Comparison of ENCODE assay signal across 8 mouse cellular contexts in the genomic region with DNA sequence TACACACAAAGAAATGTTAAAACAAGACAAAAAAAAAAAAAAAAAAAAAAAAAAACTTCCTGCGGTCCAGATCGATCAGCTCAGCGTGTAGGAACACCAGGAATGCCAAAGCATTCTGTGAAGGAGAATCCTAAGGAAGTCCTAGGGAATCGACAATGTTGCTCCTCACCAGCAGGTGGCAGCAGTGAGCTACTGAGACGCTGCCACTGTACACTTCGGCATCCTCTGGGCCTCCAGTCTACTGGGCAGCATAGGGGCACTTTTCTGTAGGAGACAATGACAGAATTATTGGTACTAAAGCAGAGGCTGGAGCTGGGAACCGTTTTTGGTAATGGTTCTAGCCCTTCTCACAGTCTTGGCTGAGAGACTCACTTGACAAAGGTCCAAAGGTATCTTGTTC. TPM values are rescaled to one million over a fixed set of nuclear protein-coding genes. Genes with fewer than 3 reads are reported as not detected.
A peak's percentile ranks its signal among the peaks of the same experiment; 100 is the strongest.
DNase-seq lines count a peak whose midpoint lies in the region; ATAC-seq and TF ChIP-seq lines count a peak whose summit lies in the region.

No protein-coding gene starts in this region.

- H3K27ac ChIP-seq in bone marrow macrophage, adult 2 months (ENCODE audit: insufficient read depth, low read depth, low read length) = no peak overlapping the region
- H3K27ac ChIP-seq in heart, embryonic 11.5 days (ENCODE audit: low read depth, low read length) = no peak overlapping the region
- H3K27ac ChIP-seq in kidney, embryonic 14.5 days (ENCODE audit: low read depth, low read length) = no peak overlapping the region
- no peak overlapping the region for H3K27ac ChIP-seq in limb, embryonic 14.5 days (replicated peaks; ENCODE audit: low read depth, low read length)
- H3K27ac ChIP-seq in midbrain, postnatal 0 days (ENCODE audit: low read depth, low read length) = no peak overlapping the region

- under 1% methylated on average over 7 of the region's 7 CpGs for WGBS in heart, embryonic 11.5 days (ENCODE audit: insufficient replicate concordance)
- 3% methylated on average over 7 of the region's 7 CpGs for WGBS in kidney, embryonic 14.5 days
- WGBS in limb, embryonic 14.5 days = 2% methylated on average over 7 of the region's 7 CpGs
- 0% methylated on average over 7 of the region's 7 CpGs for WGBS in midbrain, postnatal 0 days

- peak; percentile 94 for TF ChIP-seq CTCF in C2C12 (IDR thresholded peaks at IDR 0.05; ENCODE audit: control insufficient read depth, insufficient read depth, insufficient read length)
- TF ChIP-seq CTCF in bone marrow macrophage, adult 2 months (IDR thresholded peaks at IDR 0.05; ENCODE audit: low read depth, low read length) = peak; percentile 77
- peak; percentile 96 for TF ChIP-seq CTCF in midbrain, postnatal 0 days (IDR thresholded peaks at IDR 0.05)

- no peak overlapping the region for H3K4me3 ChIP-seq in C2C12 (ENCODE audit: insufficient read depth, poor library complexity, severe bottlenecking)
- H3K4me3 ChIP-seq in bone marrow macrophage, adult 2 months (ENCODE audit: insufficient read depth, low read length) = no peak overlapping the region
- H3K4me3 ChIP-seq in heart, embryonic 11.5 days (ENCODE audit: low read depth, low read length) = no peak overlapping the region
- H3K4me3 ChIP-seq in kidney, embryonic 14.5 days (ENCODE audit: low read length) = no peak overlapping the region
- H3K4me3 ChIP-seq in limb, embryonic 14.5 days (replicated peaks; ENCODE audit: low read length) = no peak overlapping the region
- no peak overlapping the region for H3K4me3 ChIP-seq in midbrain, postnatal 0 days (ENCODE audit: low read depth, low read length)

- H3K79me2 ChIP-seq in C2C12 (ENCODE audit: control insufficient read depth, insufficient read depth) = no peaks in the 10 kb centered on the region

- H3K36me3 ChIP-seq in C2C12 (ENCODE audit: control insufficient read depth, insufficient read depth) = no peaks in the 10 kb centered on the region
- no peaks in the 10 kb centered on the region for H3K36me3 ChIP-seq in heart, embryonic 11.5 days (ENCODE audit: control insufficient read depth, insufficient read depth, low read length)
- no peaks in the 10 kb centered on the region for H3K36me3 ChIP-seq in kidney, embryonic 14.5 days (ENCODE audit: control insufficient read depth, insufficient read depth, low read length)
- no peaks in the 10 kb centered on the region for H3K36me3 ChIP-seq in limb, embryonic 14.5 days (ENCODE audit: control insufficient read depth, insufficient read depth, low read length)
- H3K36me3 ChIP-seq in midbrain, postnatal 0 days (ENCODE audit: insufficient read depth, low read length) = no peaks in the 10 kb centered on the region

- H3ac ChIP-seq in C2C12 (ENCODE audit: control insufficient read depth, insufficient read length, low read depth) = no peak overlapping the region

- peak; percentile 69 for ATAC-seq in erythroid progenitor cell, adult 5-6 weeks (replicated peaks; ENCODE audit: low FRiP score, poor library complexity, severe bottlenecking)
- 0 out of 2 replicates have a peak, but pooled peaks have one; percentile 31 for ATAC-seq in heart, embryonic 11.5 days (replicated peaks; ENCODE audit: insufficient number of reproducible peaks, low FRiP score, low TSS enrichment)
- ATAC-seq in kidney, embryonic 14.5 days (ENCODE audit: low FRiP score, low TSS enrichment) = peak; percentile 54
- ATAC-seq in limb, embryonic 14.5 days (ENCODE audit: low FRiP score, low read depth) = peak; percentile 55
- ATAC-seq in midbrain, postnatal 0 days (ENCODE audit: low FRiP score) = peak; percentile 49; the same call in 1 of the 2 replicates

- H3K9ac ChIP-seq in heart, embryonic 11.5 days (ENCODE audit: low read depth, low read length) = no peak overlapping the region
- no peak overlapping the region for H3K9ac ChIP-seq in kidney, embryonic 14.5 days (ENCODE audit: low read depth, low read length)
- no peak overlapping the region for H3K9ac ChIP-seq in limb, embryonic 14.5 days (ENCODE audit: low read depth, low read length, severe bottlenecking)
- H3K9ac ChIP-seq in midbrain, postnatal 0 days (replicated peaks; ENCODE audit: low read length, poor library complexity, severe bottlenecking) = no peak overlapping the region

- no peak overlapping the region for H3K4me2 ChIP-seq in heart, embryonic 11.5 days
- H3K4me2 ChIP-seq in kidney, embryonic 14.5 days (replicated peaks; ENCODE audit: low read depth, low read length) = no peak overlapping the region
- H3K4me2 ChIP-seq in limb, embryonic 14.5 days (replicated peaks; ENCODE audit: low read depth, low read length, severe bottlenecking) = no peak overlapping the region
- no peak overlapping the region for H3K4me2 ChIP-seq in midbrain, postnatal 0 days (ENCODE audit: low read depth, low read length, poor library complexity, severe bottlenecking)

- H3K9me3 ChIP-seq in heart, embryonic 11.5 days (replicated peaks; ENCODE audit: control insufficient read depth, low read length) = no peaks in the 10 kb centered on the region
- H3K9me3 ChIP-seq in kidney, embryonic 14.5 days (ENCODE audit: control insufficient read depth, low read length) = no peaks in the 10 kb centered on the region
- H3K9me3 ChIP-seq in limb, embryonic 14.5 days (ENCODE audit: control insufficient read depth, low read length) = no peaks in the 10 kb centered on the region
- no peaks in the 10 kb centered on the region for H3K9me3 ChIP-seq in midbrain, postnatal 0 days (ENCODE audit: low read length)

- H3K27me3 ChIP-seq in C2C12 (ENCODE audit: control insufficient read depth, insufficient read depth, insufficient read length) = no peaks in the 10 kb centered on the region
- no peaks in the 10 kb centered on the region for H3K27me3 ChIP-seq in heart, embryonic 11.5 days (ENCODE audit: control insufficient read depth, insufficient read depth, low read length)
- no peaks in the 10 kb centered on the region for H3K27me3 ChIP-seq in kidney, embryonic 14.5 days (ENCODE audit: control insufficient read depth, insufficient read depth, low read length)
- no peaks in the 10 kb centered on the region for H3K27me3 ChIP-seq in limb, embryonic 14.5 days (ENCODE audit: control insufficient read depth, insufficient read depth, low read length)
- no peaks in the 10 kb centered on the region for H3K27me3 ChIP-seq in midbrain, postnatal 0 days (ENCODE audit: insufficient read depth, low read length)

- DNase-seq in limb, embryonic 14.5 days (ENCODE audit: low spot score) = peak; percentile 95
- DNase-seq in midbrain, postnatal 0 days (ENCODE audit: low spot score) = peak; percentile 90
- peak; percentile 74 to 84 for DNase-seq in spleen, postnatal 10 days (ENCODE audit: low spot score in 2 of 2)

- H3K79me3 ChIP-seq in C2C12 (ENCODE audit: low read depth) = no peaks in the 10 kb centered on the region

- TF ChIP-seq POLR2A in bone marrow macrophage, adult 2 months (IDR thresholded peaks at IDR 0.05; ENCODE audit: borderline replicate concordance, low read depth, low read length) = no peak
- TF ChIP-seq POLR2A in limb, embryonic 14.5 days (IDR thresholded peaks at IDR 0.05; ENCODE audit: borderline replicate concordance, extremely low read depth, insufficient read depth, insufficient read length) = no peak

- 0 out of 2 replicates have a peak, but pooled peaks cover 2% of the 10 kb centered on the region for H3K4me1 ChIP-seq in bone marrow macrophage, adult 2 months (ENCODE audit: control insufficient read depth, insufficient read depth, low read length)
- peaks cover 8% of the 10 kb centered on the region; the same call in 1 of the 2 replicates for H3K4me1 ChIP-seq in heart, embryonic 11.5 days (ENCODE audit: control insufficient read depth, insufficient read depth, low read length)
- peaks cover 17% of the 10 kb centered on the region for H3K4me1 ChIP-seq in kidney, embryonic 14.5 days (ENCODE audit: control insufficient read depth, insufficient read depth, low read length)
- H3K4me1 ChIP-seq in limb, embryonic 14.5 days (ENCODE audit: control insufficient read depth, insufficient read depth, low read length) = peaks cover 9% of the 10 kb centered on the region
- H3K4me1 ChIP-seq in midbrain, postnatal 0 days (ENCODE audit: insufficient read depth, low read length) = no peaks in the 10 kb centered on the region

RNA-seq across cellular contexts. Expression of gene Sp7, which starts 14.6 kb away (rescaled TPM):
- 10.8 TPM for polyA plus RNA-seq in C2C12 (2012; fragmentation: generic; extraction: Trizol)
- polyA plus RNA-seq in bone marrow macrophage, adult 2 months (2012; ENCODE audit: insufficient read depth, insufficient read length, missing spikeins) = 0.25 TPM in 1 of 2 replicates, not detected in the other
- total RNA-seq in erythroid progenitor cell, adult 5-6 weeks (2015; ENCODE audit: low replicate concordance) = not detected in 2 replicates
- total RNA-seq in erythroid progenitor cell, adult 5-6 weeks (2017; ENCODE audit: low replicate concordance) = not detected in 2 replicates
- 0.20 and 0.52 TPM in 2 replicates for polyA plus RNA-seq in heart, embryonic 11.5 days (2014; fragmentation: Nextera tagmentation; extraction: Ambion mirVana)
- 1.0 and 2.0 TPM in 2 replicates for polyA plus RNA-seq in kidney, embryonic 14.5 days (2014; fragmentation: Nextera tagmentation; extraction: Ambion mirVana)
- polyA plus RNA-seq in limb, embryonic 14.5 days (2012; rRNA removed) = 22.5 and 32.5 TPM in 2 replicates
- polyA plus RNA-seq in limb, embryonic 14.5 days (2014; fragmentation: Nextera tagmentation; extraction: Ambion mirVana) = 7.9 and 11.7 TPM in 2 replicates
- 0.47 and 0.60 TPM in 2 replicates for total RNA-seq in midbrain, postnatal 0 days (2014; rRNA removed)
- polyA plus RNA-seq in midbrain, postnatal 0 days (2015; fragmentation: Nextera tagmentation; extraction: Ambion mirVana) = 0.10 and 0.31 TPM in 2 replicates

RNA-seq across cellular contexts. Expression of gene Sp1, which starts 24.4 kb away (rescaled TPM):
- 13.4 TPM for polyA plus RNA-seq in C2C12 (2012; fragmentation: generic; extraction: Trizol)
- 43.8 and 47.0 TPM in 2 replicates for polyA plus RNA-seq in bone marrow macrophage, adult 2 months (2012; ENCODE audit: insufficient read depth, insufficient read length, missing spikeins)
- total RNA-seq in erythroid progenitor cell, adult 5-6 weeks (2015; ENCODE audit: low replicate concordance) = 80.5 and 94.1 TPM in 2 replicates
- 70.4 and 79.1 TPM in 2 replicates for total RNA-seq in erythroid progenitor cell, adult 5-6 weeks (2017; ENCODE audit: low replicate concordance)
- 7.5 and 8.1 TPM in 2 replicates for polyA plus RNA-seq in heart, embryonic 11.5 days (2014; fragmentation: Nextera tagmentation; extraction: Ambion mirVana)
- polyA plus RNA-seq in kidney, embryonic 14.5 days (2014; fragmentation: Nextera tagmentation; extraction: Ambion mirVana) = 16.5 and 16.8 TPM in 2 replicates
- 35.7 and 41.1 TPM in 2 replicates for polyA plus RNA-seq in limb, embryonic 14.5 days (2012; rRNA removed)
- polyA plus RNA-seq in limb, embryonic 14.5 days (2014; fragmentation: Nextera tagmentation; extraction: Ambion mirVana) = 17.2 and 17.7 TPM in 2 replicates
- total RNA-seq in midbrain, postnatal 0 days (2014; rRNA removed) = 20.9 and 25.6 TPM in 2 replicates
- 2.2 and 2.8 TPM in 2 replicates for polyA plus RNA-seq in midbrain, postnatal 0 days (2015; fragmentation: Nextera tagmentation; extraction: Ambion mirVana)

RNA-seq across cellular contexts. Expression of gene Aaas, which starts 31.0 kb away (rescaled TPM):
- polyA plus RNA-seq in C2C12 (2012; fragmentation: generic; extraction: Trizol) = 217 TPM
- 35.7 and 39.7 TPM in 2 replicates for polyA plus RNA-seq in bone marrow macrophage, adult 2 months (2012; ENCODE audit: insufficient read depth, insufficient read length, missing spikeins)
- total RNA-seq in erythroid progenitor cell, adult 5-6 weeks (2015; ENCODE audit: low replicate concordance) = 41.9 and 51.5 TPM in 2 replicates
- total RNA-seq in erythroid progenitor cell, adult 5-6 weeks (2017; ENCODE audit: low replicate concordance) = 18.2 and 49.8 TPM in 2 replicates
- polyA plus RNA-seq in heart, embryonic 11.5 days (2014; fragmentation: Nextera tagmentation; extraction: Ambion mirVana) = 62.9 and 64.9 TPM in 2 replicates
- 73.3 and 84.7 TPM in 2 replicates for polyA plus RNA-seq in kidney, embryonic 14.5 days (2014; fragmentation: Nextera tagmentation; extraction: Ambion mirVana)
- polyA plus RNA-seq in limb, embryonic 14.5 days (2012; rRNA removed) = 65.5 and 86.5 TPM in 2 replicates
- 54.4 and 59.6 TPM in 2 replicates for polyA plus RNA-seq in limb, embryonic 14.5 days (2014; fragmentation: Nextera tagmentation; extraction: Ambion mirVana)
- 21.8 and 31.1 TPM in 2 replicates for total RNA-seq in midbrain, postnatal 0 days (2014; rRNA removed)
- polyA plus RNA-seq in midbrain, postnatal 0 days (2015; fragmentation: Nextera tagmentation; extraction: Ambion mirVana) = 30.1 and 32.8 TPM in 2 replicates

RNA-seq across cellular contexts. Expression of gene Myg1, which starts 50.1 kb away (rescaled TPM):
- 152 TPM for polyA plus RNA-seq in C2C12 (2012; fragmentation: generic; extraction: Trizol)
- 41.5 and 46.2 TPM in 2 replicates for polyA plus RNA-seq in bone marrow macrophage, adult 2 months (2012; ENCODE audit: insufficient read depth, insufficient read length, missing spikeins)
- total RNA-seq in erythroid progenitor cell, adult 5-6 weeks (2015; ENCODE audit: low replicate concordance) = 27.8 and 39.0 TPM in 2 replicates
- total RNA-seq in erythroid progenitor cell, adult 5-6 weeks (2017; ENCODE audit: low replicate concordance) = 16.2 and 29.7 TPM in 2 replicates
- polyA plus RNA-seq in heart, embryonic 11.5 days (2014; fragmentation: Nextera tagmentation; extraction: Ambion mirVana) = 72.7 and 77.8 TPM in 2 replicates
- 117 and 129 TPM in 2 replicates for polyA plus RNA-seq in kidney, embryonic 14.5 days (2014; fragmentation: Nextera tagmentation; extraction: Ambion mirVana)
- 108 and 117 TPM in 2 replicates for polyA plus RNA-seq in limb, embryonic 14.5 days (2012; rRNA removed)
- 91.1 and 92.1 TPM in 2 replicates for polyA plus RNA-seq in limb, embryonic 14.5 days (2014; fragmentation: Nextera tagmentation; extraction: Ambion mirVana)
- 63.1 and 69.1 TPM in 2 replicates for total RNA-seq in midbrain, postnatal 0 days (2014; rRNA removed)
- polyA plus RNA-seq in midbrain, postnatal 0 days (2015; fragmentation: Nextera tagmentation; extraction: Ambion mirVana) = 83.2 and 87.1 TPM in 2 replicates

RNA-seq across cellular contexts. Expression of gene Pfdn5, which starts 55.7 kb away (rescaled TPM):
- 378 TPM for polyA plus RNA-seq in C2C12 (2012; fragmentation: generic; extraction: Trizol)
- polyA plus RNA-seq in bone marrow macrophage, adult 2 months (2012; ENCODE audit: insufficient read depth, insufficient read length, missing spikeins) = 542 and 550 TPM in 2 replicates
- 121 and 130 TPM in 2 replicates for total RNA-seq in erythroid progenitor cell, adult 5-6 weeks (2015; ENCODE audit: low replicate concordance)
- total RNA-seq in erythroid progenitor cell, adult 5-6 weeks (2017; ENCODE audit: low replicate concordance) = 68.3 and 116 TPM in 2 replicates
- polyA plus RNA-seq in heart, embryonic 11.5 days (2014; fragmentation: Nextera tagmentation; extraction: Ambion mirVana) = 307 and 350 TPM in 2 replicates
- 481 and 576 TPM in 2 replicates for polyA plus RNA-seq in kidney, embryonic 14.5 days (2014; fragmentation: Nextera tagmentation; extraction: Ambion mirVana)
- polyA plus RNA-seq in limb, embryonic 14.5 days (2012; rRNA removed) = 177 and 331 TPM in 2 replicates
- polyA plus RNA-seq in limb, embryonic 14.5 days (2014; fragmentation: Nextera tagmentation; extraction: Ambion mirVana) = 527 and 545 TPM in 2 replicates
- total RNA-seq in midbrain, postnatal 0 days (2014; rRNA removed) = 145 and 153 TPM in 2 replicates
- 525 and 567 TPM in 2 replicates for polyA plus RNA-seq in midbrain, postnatal 0 days (2015; fragmentation: Nextera tagmentation; extraction: Ambion mirVana)
